Mouse (Mus musculus): Measurements from ENCODE around the gene Prss1.
A peak's percentile ranks its signal among the peaks of the same experiment; 100 is the strongest.
"Not testable (repeated sequence)": the region's sequence is repeated elsewhere in the genome, so short reads cannot be mapped to it uniquely, and the experiment has no call there.

Prss1 gene

GRCm38 (mm10) chr6:41458632-41459031 lies at the start of gene Prss1:
Gene Prss1 (plus strand): TSS chr6:41458932.
- DNase-seq (ENCODE audit: low spot score in 2 of 2), result not testable (repeated sequence)

DNA sequence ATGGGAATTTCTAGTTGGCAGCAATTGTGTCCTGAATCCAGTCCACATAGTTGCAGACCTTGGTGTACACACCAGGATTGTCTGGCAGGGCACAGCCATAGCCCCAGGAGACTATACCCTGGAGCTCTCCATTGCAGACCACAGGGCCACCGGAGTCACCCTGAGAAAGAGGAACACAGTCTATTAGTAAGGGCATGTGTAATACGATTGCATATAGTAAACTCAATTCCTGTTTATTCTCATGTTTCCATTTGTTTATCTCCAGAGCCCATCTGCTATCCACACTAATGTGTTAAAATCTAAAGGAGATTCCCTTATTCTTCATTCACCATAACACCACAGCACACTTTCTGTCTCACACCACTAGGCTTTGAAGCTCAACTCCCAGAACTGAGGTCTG lies 16.5 kb upstream of the Prss1 start:
- DNase-seq (ENCODE audit: low spot score in 2 of 2), result not testable (repeated sequence)

- not testable (repeated sequence) for DNase-seq (ENCODE audit: low spot score in 2 of 2)
Observed at GRCm38 (mm10) chr6:41446045-41446444, 12.7 kb upstream of the Prss1 start, which contains the start of gene Gm10334. Gene Gm10334 (minus strand): TSS chr6:41446145.

DNA sequence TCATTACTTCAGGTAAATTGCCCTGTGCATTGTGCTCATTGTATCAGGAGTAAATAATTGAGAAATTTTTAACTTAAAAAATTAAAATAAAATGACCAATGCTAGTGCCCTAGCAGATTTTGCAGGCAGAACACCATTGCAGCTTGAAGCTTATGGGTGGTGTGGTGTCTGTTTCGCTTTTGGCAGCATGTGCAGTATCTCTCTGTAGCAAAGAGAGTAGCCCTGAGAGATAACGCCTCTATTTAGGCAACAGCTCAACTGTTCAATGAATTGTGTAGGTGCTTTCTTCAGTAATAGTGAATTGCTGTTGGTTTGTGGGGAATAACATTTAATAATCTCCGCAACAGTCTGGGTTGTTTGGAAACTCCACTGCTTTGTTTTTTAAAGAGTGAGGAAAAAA lies 40.6 kb downstream of the Prss1 start:
- no peak for DNase-seq (ENCODE audit: low spot score in 2 of 2)

DNA sequence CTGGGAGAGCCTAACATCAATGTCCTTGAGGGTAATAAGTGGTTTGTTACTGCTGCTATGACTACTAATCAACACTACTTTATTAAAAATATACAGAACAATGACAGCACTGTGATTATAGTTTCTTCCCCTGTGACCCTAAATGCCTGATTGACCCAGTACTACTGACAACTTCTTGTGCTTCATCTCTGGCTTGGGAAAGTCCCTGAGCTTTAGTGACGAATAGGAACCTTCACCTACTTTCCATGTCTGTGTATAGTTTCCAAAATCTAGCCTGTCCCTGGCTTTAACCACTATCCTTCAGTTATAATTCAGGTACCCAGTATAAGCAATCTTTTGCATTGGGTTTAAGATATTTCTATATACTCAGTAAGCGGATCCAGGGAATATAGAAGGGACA lies 46.2 kb downstream of the Prss1 start:
- no peak for DNase-seq (ENCODE audit: low spot score in 2 of 2)

GRCm38 (mm10) chr6:41505323-41505722 lies 46.6 kb downstream of the Prss1 start:
- peak; percentile 14 to 23 for DNase-seq (ENCODE audit: low spot score in 2 of 2)
